Mouse (Mus musculus): Measurements from ENCODE around the gene Hcls1.

Hcls1 gene

DNA sequence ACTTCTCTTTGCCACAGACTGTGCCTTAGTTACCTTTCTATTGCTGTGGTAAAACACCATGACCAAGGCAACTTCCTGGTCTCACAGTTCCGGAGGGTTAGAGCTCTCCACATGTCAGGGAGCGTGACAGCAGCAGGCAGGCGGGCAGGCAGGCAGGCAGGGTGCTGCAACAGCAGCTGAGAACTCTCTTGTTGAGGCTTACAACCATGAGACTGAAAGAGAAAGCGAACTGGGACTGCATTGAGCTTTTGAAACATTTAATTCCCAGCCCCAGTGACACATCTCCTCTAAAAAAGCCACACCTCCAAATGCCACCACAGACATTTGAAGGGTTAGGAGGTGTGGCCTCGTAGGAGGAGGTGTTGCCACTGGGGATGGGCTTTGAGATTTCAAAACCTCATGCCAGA lies 50.9 kb downstream of the Hcls1 start:
- in situ Hi-C loops (cut with MboI, MseI), result no loop called here

DNA sequence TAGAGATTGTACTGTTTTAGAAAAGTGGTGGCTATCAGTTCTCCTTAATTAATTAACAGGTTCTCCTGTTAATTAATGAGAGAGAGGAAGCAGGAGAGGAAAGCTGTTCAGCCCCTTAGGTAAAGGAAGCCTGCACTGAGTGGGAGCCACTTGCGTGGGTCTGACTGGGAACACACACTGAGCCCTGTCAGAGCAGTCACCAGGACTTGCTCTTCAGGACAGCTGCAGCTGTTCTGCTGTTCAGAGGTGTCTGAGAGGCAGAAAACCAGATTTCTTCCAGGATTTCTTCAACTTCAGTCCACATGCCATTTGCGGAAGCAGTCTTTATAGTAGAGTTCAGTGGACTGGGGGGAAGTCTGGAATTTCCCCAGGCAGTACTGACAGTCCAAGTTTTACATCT lies 52.6 kb downstream of the Hcls1 start:
- in situ Hi-C loops (cut with MboI, MseI), result no loop called here

DNA sequence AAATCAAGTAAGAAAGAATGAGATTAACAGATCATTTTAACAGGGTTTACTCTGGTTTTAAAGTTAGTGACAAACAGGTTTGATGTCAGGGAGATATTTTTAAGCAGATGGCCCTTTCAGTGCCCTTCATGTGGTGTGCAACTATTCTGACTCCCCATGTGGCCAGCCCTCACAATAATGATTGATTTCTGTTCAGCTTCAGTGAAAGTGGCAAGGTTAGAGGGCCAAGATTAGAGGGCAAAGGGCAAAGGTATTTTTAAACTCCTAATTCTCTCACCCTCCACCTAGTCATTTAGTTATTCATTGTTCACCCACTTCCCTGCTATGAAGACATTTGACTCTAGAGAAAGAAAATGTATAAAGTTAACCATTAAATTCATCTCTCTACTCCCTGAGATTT lies 53.3 kb downstream of the Hcls1 start:
- in situ Hi-C loops (cut with MboI, MseI), result no loop called here

DNA sequence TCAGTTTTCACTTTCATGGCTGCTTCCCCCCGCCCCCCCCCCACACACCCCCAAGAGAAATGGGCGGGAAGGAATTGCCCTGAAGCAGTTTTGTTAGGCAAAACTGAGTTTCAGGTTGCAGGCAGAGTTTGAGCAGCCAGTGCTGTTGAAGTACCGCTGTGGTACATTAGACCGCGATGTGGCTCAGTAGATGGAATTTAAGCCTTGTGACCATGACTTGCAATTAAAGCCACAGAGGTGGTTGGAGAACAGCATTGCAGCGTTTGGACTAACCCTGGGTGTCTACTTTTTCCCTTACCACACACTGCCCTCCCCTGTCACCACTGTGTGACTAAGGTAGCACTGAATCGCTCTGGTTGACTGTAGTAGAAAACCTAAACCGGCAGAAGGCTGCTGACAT lies 54.7 kb downstream of the Hcls1 start:
- in situ Hi-C loops (cut with MboI, MseI), result no loop called here

DNA sequence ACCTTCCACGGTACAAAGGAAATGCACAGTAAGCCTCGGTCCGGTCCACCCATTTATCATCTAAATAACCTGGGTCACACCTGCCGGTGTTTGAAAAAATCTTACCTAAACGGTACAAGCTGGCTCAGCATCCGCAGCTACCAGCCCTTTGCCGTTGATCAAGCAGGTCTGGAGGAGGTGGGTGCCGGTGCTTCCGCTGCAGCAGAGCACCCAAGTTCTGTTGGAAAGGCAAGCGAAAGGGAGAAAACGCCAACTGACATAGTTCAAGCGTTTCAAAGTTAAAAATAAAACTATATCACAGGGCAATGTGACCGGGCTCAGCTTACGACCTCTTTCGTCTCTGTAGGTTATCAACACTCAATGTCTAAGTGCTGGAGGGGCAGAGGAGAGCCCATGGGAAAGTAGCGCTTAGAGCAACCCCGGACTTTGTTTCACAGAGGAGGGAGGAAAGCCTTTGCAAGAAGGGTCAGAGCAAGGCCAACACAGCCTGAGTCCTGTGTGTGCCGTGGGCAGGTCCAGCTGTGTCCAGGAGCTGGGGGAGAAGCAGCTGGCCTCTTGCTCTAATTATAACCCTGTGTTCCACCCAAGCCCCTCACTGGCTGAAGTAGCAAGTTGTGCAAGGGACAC lies 55.3 kb downstream of the Hcls1 start, which contains the start of gene Fbxo40:
TSS of gene Fbxo40 (minus strand) at position 469 of the 627 bp plus-strand sequence.
- in situ Hi-C loops (cut with MboI, MseI), result no loop called here

DNA sequence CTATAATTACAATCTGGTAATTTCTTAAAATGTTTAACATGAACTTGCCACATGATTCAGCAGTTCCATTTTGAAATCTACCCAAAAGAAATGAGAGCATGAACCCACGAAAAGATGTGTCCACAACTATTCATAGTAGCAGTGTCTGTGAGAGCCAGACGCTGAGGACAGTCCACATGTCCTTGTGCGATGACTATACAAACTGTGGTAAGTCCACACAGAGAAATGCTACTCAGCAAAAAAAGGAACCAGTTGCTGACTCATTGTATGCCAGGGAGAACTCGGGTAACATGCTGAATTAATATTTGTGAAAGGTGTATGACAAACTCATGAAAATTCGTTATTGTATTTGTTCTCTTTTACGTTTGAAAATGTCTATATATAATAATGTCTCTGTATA lies 62.9 kb downstream of the Hcls1 start:
- in situ Hi-C loops (cut with MboI, MseI), result no loop called here

DNA sequence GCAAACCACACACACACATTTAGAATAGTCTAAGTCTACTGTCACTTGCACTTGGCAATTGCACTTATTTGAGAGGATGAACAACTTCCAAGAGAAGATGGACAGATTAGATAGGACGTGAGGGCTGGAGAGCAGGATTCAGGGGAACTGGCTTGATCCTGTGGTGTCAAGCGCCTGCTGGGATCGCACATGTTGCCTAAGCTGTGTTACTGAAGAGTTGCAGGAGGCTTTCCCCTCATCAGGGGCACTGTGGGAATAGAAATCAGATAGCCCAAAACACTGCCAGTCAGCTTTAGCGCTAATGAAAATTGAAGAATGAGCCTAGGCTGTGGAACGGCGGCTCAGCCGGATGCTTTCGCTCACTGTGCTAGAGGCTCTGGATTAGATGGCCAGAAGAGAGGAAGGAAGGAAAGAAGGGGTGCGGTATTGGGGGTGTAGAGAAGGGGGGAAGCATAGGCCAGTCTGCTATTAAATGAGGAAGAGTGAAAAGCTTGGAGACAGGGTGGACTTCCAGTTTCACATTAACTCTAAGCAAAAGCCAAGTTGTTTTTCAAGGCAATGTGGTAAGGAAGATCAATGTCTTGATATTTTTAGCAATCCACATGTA lies 64.7 kb downstream of the Hcls1 start:
- in situ Hi-C loops (cut with MboI, MseI), result no loop called here

DNA sequence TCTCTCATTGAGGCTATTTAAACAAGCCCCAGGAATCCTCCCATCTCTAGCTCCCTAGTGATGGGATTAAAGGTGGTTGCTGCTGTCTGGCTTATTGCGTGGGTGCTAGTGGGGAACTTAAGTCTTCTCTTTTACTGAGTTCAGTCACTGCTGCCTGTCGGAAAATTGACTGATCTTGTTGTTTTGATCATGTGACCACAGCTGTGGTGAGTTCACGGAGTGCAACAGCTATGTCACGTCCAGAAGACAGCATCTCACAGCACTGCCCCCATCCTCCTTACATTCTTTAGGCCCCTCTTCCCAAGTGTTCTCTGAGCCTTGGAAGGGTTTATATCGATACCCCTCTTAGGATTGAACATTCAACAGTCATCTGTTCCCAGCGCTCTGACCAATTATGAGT lies 74.5 kb downstream of the Hcls1 start:
- in situ Hi-C loops (cut with MboI, MseI), result loop anchor here (5.0 kb wide), 2 partner anchors 122 to 292 kb away; no protein-coding TSS in a partner anchor

DNA sequence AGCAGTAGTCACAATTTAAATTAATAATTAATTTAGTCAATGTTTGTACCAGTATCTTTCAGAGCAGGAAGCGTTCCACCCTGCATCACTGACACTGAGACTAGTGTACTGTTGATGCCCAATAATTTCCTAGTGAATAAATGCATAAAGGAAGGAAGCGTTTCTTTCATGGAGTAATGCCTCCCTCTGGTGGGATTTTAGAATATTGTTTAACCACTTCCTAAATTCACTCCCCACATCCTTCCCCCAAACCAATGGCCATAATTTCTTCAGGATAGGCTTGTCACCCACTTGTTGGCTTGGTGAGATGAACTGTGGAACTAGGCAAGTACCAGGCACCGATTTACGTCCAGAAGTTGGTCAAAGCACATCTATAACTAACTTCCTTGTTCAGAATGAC lies 75.6 kb downstream of the Hcls1 start:
- in situ Hi-C loops (cut with MboI, MseI), result loop anchor here (5.0 kb wide), 1 partner anchor 78 kb away; the partner anchor contains the start of gene Hcls1

DNA sequence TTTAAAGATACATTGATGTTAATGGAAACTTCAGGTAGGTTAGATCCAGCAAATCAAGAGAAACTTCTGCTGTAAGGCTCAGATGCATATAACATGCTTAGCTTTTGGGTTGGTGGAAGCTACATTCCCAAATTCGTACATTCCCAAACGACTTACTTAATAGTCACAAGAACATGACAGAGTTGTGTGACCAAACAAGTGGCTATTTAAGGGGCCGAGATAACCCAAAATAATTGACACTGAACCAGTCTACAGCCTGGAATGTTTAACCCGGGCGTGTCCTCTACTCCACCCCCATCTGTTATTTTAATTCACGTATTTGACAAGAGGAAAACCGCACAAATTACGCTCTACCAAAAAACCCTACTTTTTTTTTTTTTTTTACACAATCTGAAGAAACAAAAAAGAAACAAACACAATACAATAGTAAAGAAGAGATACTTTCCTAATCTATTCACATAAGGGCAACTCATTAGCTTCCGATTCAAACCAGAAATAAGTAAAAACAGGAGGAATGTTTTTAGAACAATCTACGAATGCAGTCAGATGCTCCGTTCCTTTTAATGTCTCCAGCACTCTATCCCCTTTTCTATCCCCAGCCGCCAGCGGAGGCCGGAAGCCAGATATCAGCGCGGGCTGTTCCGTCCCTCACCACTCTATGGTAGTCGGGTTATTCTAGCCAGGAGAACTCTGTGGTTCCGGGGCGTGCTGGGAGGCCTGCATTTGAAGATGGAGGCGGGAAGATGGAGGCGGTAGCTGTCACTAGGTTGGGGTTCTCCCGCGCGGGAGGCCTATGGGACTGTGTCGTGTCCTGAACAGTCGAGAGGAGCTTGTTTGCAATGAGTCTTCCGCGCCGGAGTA lies 76.5 kb downstream of the Hcls1 start, which contains the start of gene Polq:
TSS of gene Polq (plus strand) at position 726 of the 861 bp plus-strand sequence.
- in situ Hi-C loops (cut with MboI, MseI), result loop anchor here (5.0 kb wide), 1 partner anchor 79 kb away; the partner anchor contains the start of gene Hcls1

DNA sequence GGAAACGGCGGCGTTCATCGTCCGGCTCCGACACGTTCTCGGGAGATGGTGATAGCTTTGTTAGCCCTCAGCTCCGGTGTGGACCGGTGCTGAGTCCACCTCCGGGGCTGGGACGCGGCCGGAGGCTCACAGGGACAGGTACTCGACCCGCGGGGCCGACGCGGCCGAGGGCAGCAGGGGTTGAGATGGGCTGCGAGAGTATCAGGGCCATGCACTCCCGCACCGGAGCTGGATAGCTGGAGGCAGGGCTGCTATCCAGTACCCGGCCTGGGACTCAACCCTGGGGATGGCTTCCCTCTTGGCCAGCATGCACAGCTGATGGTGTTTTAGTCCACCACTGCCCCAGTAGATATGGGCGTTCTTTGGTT lies 77.1 kb downstream of the Hcls1 start:
- in situ Hi-C loops (cut with MboI, MseI), result loop anchor here (5.0 kb wide), 1 partner anchor 80 kb away; the partner anchor contains the start of gene Hcls1

DNA sequence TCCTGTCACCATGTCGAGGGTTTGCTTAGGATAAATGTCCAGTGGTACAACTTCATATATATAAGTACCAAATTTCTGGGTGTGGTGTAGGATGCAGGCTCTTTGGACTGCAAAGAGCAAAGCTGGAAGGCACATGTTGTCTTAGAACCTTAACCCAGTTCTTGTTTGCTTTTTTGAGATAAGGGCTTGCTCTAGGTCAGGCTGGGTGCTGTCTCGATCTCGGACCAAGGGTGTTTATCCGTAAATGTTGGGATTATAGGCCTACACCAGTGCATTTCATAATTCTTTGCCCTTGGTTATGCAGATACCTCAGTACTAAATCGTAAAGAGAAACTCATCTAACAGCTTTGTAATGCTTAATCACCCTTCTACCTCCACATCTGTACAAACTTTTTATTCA lies 77.6 kb downstream of the Hcls1 start:
- in situ Hi-C loops (cut with MboI, MseI), result loop anchor here (5.0 kb wide), 1 partner anchor 80 kb away; the partner anchor contains the start of gene Hcls1

All from T-helper 1 cell (primary cell).